Mouse (Mus musculus) urinary bladder, postnatal 14 days (tissue): ENCODE results near the gene Lonp1.

ENCODE experiments used
- DNase-seq: peaks from one replicate; pipeline ENCODE4 v3.0.0; 2021; ENCODE audit warnings: low spot score

Gene Lonp1

DNA sequence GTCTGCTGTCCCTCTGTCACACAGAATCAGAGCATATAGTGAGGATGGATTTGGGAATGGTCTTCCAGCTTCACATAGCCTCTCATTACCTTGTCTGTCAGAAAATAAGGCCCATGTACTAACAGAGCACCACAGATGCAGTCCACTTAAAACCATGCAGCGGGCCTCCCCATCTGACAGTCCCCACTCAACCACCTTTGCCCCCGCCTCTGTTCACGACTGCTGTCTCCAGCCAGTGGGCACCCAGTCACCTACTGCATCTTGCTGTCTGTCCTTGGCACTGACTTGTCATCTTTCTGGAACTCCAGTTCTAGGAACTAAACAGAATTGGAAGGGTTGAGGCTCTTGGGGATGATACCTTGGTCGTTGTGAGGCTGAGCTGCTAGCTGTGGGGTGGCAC is 37.8 kb downstream of the Lonp1 start:
- no peak for DNase-seq

DNA sequence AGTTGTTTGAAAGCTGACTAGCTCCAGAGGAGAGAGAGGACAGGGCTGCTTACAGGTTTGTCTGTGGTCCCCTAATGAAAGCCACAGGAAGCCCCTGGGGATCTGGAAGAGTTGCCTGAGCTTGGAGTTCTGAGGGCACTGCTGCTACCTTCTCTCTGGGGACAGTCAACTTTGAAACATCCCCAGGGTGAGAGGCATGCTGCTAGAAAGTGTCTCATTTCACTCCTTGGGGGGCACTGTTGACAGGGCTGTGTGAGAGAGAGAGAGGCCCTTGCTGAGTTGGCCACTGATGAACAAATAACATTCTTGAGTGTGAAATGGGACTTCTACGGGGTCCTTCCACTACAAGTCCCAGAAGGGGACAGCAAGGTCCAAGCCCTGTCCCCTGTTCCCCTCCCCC is 38.9 kb downstream of the Lonp1 start:
- DNase-seq: no peak

DNA sequence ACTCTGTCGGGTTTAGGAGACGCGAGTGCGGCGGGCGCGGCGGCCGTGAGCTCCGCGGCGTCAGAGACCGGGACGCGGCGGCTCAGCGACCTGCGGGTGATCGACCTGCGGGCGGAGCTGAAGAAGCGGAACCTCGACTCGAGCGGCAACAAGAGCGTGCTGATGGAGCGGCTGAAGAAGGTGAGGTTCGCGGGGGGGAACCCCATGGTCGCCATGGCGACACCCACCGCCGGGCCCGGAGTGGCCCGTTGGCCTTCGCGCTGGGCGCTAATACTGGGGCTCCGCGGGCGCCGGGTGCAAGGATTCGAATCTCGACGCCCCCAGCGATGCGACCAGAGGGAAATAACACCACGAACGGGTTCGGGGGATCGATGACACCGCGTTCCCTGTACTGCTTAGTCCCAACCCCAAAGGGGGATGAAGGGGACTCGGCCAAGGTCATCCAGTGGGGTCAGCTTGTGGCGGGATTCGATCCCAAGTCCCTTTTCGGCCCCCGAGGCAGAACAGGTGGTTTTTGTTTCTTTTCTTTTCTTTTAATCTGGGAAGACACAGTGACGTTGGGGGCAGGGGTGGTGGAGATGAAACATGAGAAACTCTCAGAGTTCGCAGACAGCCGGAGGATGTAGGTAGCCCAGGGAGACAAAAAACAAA is 41.4 kb downstream of the Lonp1 start:
- peak; percentile 49 for DNase-seq

DNA sequence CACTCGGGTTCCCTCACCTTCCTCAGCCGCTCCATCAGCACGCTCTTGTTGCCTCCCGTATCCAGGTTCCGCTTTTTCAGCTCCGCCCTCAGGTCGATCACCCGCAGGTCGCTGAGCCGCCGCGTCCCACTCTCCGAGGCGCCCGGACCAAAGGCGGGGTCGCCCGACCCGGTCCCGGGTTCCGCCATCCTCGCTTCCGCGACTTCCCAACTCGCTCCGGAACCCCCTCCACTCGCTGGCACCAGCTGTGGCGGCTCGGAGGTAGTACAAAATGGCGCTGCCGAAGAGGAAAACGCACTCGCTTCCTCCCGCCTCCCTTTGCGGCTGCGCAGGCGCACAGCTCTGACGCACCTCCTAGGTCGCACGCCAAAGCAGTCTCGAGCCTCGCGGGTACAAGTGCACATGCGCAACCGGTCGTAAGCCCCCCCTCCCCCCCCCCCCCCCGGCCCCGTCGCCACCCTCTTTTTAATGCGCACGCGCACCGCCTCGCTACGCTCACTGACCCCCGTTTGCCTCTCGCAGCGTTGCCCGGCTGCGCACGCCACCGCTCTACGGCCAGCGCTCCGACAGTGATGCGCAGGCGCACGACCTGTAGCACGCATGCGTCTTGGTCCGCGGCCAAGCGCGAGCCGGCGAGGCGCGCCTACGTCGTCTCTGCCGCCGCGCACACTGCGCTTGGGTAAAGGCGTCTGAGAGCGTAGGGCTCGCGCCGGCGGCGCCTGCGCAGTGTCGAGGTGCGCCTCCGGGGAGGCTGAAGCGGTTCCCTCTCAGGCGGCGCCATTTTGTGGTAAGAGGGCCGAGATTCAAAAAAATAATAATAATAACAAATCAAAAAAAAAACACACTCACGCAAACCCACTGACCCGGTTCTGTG is 42.2 kb downstream of the Lonp1 start, which contains the start of the genes Safb2 and Safb:
Gene Safb2, minus strand, starts transcription at position 329 of the 874 bp plus-strand sequence.
Gene Safb, plus strand, starts transcription at position 569 of the 874 bp plus-strand sequence.
- peak; percentile 99 for DNase-seq

DNA sequence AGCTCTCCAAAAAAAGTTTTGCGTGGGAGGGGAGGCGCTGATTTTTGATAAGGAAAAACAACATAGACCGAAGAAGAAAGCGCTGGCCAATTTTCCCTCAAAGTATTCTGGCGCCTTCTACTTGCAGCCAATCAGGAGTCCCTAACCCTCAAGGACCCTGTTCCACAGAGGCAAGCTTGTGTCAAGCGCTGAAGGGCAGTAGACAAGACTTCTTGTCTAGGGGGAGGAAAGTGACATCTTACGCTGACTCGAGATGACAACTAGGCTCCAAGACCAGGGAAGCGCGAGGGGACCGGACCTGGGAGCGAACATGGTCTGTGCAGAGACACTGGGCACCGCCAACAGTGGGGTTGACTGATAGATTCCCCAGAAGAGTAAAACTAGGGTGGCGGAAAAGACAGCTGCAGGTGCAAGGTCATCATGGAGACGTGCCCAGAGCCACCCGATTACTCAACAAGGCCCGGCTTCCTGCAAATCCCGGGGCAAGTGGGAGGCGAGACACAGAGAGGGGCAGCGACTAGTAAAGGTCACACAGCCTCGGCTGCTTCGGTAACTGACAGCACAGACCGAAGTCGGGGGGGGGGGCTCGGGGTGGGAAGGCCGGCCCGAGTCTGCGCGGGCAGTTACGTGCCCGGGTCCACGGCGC is 43.0 kb downstream of the Lonp1 start:
- peak; percentile 34 for DNase-seq

DNA sequence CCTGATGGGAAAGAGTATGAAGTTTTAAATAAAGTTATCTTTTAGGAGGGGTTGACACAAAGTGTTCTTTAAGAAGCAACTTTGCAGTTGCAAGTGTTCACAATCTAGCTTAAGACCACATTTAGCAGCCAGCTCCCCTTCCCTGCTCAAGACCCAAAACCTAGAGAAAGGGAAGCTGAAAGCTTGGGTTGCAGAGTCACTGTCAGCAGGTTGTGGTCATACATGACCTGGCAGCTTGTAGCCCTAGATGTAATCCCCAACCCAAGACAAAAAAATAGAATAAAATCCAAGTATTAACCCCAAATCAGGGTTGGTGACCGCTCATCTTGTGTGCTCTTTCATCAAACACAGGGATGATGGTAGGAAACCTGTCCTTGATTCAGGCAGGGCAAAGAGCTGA is 43.6 kb downstream of the Lonp1 start:
- no peak for DNase-seq

DNA sequence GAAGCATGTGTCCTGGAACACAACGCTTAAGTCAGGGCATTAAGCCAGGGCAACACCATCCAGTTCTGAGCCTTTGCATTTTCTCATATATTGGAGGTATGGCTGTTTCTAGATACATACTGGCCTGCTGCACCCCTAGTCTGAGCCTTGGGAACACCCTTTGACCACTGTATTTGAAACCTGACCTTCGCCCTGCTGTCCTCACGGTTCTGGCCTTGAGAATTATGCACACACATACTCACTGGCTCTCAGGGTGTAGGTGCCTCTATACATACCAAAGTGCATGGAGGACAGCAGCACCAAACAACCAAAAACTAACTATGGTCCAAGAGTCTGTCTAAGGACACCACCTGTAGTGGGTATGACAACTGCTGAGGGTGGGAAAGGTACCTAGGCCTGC is 53.7 kb downstream of the Lonp1 start:
- no peak for DNase-seq

DNA sequence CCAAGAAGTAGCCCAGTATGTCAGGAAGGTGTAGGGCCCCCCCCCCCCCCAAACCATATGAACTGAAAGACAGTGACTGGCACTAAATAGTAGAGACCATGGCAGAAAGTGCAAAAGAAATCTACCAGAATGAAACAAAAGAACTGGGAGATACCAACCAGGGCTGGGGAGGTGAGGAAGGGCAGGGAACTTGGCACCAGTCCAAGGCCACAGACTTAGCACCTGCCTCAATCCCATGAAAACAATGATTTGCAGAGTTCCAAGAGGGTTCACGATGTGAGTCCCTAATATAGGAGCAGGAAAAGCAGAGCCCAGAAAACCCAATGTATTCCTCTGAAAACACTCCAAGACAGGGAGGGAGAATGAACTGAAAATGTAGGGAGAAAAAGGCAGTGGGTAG is 54.5 kb downstream of the Lonp1 start:
- no peak for DNase-seq

DNA sequence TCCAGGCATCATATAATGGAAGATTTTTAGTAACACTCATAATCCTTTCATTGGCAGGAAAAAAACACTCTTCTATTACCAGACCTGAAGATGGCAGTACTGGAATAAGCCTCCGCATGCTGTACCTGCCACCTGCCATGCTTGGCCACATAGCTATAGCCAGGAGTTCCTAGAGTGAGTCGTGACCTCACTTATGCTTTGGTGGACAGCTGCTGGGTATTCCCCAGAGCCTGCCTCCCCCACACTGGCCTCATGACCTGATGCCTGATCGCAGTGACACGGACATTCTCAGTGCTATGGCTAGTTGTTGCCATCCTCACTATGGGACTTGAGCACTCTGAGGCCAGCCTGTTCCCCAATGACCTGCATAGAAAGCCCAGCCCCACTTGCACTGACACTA is 56.4 kb downstream of the Lonp1 start:
- DNase-seq: no peak

DNA sequence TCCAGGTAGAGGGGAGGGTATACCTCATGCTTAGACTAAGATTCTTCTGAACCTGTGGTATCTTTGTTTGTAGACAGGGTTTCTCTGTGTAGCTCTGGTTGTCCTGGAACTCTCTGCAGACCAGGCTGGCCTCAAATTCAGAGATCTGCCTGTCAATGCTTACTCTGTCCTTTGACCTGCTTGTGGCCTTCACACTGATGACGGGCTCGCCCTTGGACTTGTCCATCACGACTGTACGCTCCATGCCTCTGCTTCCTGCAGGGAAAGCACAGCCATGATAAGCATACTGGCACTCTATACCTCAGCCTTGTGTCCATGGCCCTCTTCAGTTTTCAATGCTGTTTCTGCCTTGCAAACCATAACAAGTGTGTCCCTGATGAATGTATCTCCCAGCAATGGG is 59.3 kb downstream of the Lonp1 start:
- DNase-seq: no peak

DNA sequence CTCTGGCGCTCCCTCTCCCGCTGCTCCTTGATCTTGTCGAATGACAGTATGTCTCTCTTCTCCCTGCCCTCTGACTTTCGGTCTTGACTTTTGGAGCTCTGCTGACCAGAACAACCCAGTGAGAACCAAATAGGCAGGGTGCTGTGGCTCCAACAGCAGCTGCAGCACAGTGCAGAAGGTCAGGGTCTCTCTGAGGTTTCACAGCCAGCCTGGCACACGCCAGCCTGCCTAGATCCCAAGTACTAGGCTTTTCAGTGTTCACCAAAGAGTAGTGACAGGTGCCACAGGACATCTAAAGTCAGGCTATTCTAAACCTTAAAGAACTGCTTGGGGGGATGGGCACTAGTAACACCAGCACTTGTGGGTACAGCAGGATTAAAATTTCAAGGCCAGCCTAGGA is 59.8 kb downstream of the Lonp1 start:
- DNase-seq: no peak

DNA sequence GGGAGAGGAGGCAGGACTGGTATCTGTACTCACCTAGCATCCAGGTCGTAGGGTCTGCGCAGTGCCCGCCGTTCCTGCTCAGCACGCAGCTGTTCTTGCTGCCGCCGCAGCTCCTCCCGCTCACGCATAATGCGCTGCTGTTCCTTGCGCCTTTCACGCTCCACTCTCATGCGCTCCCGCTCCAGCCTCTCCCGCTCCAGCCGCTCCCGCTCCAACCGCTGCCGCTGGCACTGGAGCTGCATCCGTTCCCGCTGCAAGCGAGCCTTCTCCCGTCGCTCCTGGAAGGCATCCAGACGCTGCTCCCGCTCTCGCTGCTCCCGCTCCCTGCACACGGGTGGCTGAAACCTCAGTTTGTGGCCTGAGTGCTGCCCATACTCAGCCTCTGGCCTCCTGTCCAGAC is 60.4 kb downstream of the Lonp1 start:
- DNase-seq: no peak
